Mouse (Mus musculus) T-helper 17 cell (primary cell): ENCODE measurements at regions not wholly inside any gene's neighbourhood (a gene's known extent, or its start where the extent isn't known, plus 50 kb on each side); places are given as distances from the start of the nearest gene placed in this dataset.

ENCODE experiments used
- in situ Hi-C, 2 experiments: fragments of 300-600 bp; cut with MboI, MseI; formaldehyde crosslinking; loops; 1 replicate in 1 of 2; 2 replicates in 1 of 2; pipeline ENCODE4 v1.15.1; 2025; ENCODE audit warnings: high pct_unique_total_duplicates in 2 of 2

DNA sequence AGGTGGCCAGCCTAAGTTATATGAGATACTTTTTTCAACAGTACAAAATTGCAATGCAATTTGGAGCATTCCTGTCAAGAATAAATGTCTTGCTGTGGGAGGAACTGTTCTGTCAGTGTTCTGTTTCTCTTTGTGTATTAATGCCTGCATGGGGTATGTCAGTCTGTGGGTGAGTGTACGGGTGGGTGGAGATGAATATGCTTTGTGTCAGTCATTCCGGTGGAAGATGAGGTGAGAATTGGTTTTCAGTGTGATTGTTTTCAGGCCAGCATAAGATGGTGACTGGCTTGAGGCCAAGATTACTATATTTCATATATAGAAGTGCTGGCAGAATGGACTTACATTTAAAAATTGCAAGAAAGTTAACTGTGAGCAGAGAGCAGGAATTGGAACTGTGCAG is 184.0 kb downstream of the Frk start:
- in situ Hi-C loops, result no loop called here

DNA sequence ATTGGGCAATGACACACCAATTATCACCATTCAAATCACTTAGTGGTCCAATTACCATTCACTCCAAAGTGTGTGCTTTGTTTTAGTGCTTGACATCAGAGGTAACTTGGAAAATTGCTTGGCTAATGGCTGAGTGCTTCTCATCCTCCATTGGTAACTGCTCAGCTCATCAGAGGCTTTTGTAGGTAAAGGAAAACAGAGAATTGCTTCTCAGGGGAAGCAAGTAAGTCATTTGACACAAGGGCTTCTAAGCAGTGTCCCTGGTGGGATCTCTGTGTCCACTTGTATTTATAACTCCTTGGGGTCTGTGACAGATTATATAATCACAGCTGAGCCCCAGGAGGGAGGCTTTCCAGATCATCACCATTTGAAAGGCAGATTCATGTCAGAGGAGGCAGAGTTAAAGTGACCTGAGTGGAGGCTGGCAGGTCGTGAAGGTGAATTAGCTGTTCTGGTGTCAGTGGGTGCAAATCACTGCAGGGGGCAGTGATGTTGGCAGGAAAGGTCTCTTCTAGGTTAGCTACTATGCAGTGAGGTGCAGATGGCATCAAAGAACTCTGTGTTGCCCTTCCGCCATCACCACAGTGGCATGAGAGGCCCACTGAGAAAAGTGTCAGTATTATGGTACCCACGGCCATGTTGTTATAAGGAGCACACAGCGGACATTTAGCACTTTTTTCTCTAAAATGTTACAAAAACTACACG is 184.7 kb downstream of the Frk start:
- in situ Hi-C loops, result no loop called here

DNA sequence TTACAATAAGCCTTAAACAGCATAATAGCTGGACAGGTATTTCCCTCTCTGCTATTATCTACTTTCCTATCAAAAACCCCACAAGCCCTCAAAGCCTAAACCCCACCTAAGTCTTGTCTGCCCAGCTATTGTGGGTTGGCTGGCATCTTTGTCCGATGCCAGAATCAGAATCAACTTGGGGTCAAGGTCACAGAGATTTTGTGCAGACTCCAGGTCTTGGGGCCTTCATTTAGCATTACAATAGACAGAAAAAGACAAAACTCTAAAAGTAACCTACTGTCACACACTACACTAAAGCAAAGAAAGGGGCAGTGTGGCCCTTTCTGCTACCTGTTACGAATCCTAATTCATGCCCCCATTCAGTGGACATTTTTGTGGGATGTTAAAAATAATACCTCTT is 188.6 kb downstream of the Frk start:
- in situ Hi-C loops, result no loop called here

DNA sequence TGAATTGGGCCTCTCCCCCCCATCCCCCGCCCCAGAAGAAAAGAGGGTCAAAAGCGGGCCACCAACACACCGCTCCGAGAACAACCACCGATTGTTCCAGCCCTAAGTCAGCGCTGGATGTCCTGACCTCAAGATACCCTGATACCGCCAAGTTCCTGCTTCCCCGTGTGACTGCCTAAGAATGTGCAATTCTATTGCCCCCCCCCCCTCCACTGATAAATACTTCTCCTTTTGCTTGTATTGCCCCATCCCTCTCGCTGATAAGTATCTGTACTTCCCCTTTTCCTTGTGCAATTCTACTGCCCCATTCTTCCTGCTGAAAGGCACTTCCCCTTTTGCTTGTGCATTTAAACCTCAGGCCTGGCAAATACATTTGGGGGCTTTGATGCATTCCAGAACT is 216.2 kb downstream of the Frk start:
- in situ Hi-C loops, result loop anchor here in 1 of 2 experiments (10.0 kb wide), 1 partner anchor 925 kb away; no protein-coding TSS in a partner anchor

DNA sequence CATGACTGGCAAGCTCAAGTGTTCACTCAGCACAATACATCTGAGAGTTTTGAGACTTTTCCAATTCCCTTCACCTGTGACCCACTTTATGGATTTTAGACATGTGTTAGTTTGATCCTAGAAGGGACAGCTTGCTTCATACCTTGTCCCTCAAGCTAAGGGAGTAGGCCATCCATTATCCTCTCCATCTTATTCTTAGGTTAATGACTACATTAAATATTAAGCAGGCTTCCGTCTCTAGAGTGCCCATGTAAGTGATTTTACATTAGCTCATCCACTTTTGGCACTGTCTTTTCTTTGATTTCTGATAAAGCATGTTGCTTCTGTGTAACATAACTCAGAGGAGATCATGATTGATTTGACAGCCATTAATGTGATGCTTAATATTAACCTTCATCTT is 218.8 kb downstream of the Frk start:
- in situ Hi-C loops, result no loop called here

DNA sequence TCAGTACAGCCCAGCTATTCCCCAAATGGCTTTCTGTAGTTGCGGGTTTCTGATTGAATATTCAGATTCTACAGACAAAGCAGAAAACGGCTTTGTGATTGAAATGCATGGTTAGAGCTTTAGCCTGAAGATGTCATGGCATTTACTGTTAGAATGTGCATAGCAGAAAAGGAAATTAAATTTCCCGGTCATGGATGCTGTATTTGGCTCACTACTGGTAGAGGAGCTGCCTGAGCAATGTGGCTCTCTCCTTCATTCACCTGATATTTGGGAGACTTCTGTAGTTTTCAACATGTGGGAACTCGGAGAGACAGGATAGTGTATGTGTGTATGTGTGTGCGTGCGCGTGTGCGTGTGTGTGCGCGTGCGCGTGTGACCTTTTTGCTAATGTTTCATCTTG is 222.2 kb downstream of the Frk start:
- in situ Hi-C loops, result no loop called here

DNA sequence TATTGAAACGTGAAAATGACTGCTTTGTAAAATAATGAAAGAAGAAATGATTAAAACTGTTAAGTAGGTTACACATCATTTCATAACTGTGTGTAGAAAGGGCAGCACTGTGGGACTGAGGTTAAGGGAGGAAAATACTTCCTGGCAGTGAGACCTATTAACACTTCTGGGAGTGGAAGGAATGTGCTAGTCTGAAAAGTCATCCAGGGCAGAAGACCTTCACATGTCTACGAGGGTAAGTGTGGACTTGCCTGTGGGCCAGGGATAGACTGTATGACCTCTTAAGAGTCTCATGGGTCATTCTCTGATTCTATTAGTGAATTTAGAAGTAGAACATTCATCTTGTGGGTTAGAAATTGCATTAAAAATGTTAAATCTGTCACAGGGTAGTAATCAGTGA is 248.1 kb downstream of the Frk start:
- in situ Hi-C loops, result no loop called here

DNA sequence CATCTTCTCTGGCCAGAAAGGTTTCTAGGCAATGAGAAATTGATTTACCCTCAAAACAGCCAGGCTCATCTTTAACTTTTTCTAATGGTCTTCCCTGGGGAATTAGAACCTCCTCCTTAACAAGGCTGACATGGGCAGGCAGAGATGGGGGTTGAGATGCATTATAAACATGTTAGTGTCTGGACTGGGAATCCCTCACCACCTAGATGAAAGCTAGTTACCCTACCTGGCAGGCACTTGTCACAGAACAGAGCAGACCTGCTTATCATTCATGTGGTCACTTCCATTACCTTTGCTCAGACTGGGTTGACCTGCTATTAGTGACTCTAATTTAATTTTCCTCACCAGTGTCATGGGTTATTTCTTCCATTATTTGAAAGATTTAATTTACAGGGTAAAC is 279.2 kb downstream of the Frk start:
- in situ Hi-C loops, result no loop called here

DNA sequence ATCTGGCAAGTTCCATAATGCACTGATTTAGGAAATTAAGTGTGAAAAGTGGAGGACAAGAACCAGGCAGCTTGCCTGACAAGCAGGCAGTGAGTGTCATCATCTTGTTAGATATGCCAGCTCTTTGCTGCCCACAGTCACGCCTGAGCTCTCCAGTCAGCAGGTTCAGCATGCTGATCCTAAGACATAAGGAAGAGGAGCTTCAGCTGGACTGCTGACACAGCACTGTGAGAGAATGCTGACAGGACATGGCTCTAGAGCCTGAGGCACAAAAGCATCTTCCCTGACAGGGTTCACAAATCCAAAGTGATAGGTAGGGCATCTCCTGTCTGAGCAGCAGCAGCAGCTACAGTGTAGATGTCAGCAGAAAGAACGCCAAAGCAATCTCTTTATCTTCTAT is 308.9 kb downstream of the Frk start:
- in situ Hi-C loops, result loop anchor here in 1 of 2 experiments (10.0 kb wide), 1 partner anchor 803 kb away; no protein-coding TSS in a partner anchor

DNA sequence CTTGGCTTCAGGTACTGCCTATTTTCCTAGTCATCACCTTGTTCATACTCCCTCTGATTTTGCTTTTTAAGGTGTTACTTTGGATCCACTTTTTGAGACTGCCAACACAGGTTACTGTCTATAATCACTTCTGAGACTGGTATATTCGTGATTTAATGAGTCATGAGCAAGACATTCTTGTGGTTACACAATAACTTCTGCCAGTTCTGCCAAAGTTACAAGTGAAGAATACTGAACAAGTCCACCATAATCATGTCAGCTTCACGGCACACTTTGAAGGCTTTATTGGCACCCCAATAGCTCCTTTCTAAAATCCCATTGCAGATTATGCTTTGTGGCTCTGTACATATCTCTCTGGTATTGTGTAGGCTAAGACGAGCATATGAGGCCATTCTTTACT is 327.9 kb downstream of the Frk start:
- in situ Hi-C loops, result no loop called here

DNA sequence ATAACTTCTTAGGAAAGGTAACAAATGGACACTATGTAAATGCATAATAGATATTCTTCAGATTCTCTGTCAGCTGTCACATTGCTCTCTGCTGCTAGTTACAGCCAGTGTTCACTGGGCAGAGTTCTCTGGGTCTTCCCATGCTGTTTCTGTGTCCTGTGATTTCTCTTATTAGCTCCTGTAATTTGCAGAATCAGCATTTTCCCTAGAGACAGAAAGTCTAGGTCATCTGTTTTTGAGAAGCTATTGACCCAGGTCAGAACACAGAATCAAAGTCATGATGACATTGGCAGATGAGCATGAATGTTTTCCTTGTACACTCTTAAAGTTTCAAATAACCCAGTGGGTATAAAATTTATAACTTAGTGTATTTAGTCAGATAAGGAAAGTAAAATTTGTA is 340.9 kb downstream of the Frk start:
- in situ Hi-C loops, result loop anchor here in 1 of 2 experiments (10.0 kb wide), 1 partner anchor 599 kb away; no protein-coding TSS in a partner anchor

DNA sequence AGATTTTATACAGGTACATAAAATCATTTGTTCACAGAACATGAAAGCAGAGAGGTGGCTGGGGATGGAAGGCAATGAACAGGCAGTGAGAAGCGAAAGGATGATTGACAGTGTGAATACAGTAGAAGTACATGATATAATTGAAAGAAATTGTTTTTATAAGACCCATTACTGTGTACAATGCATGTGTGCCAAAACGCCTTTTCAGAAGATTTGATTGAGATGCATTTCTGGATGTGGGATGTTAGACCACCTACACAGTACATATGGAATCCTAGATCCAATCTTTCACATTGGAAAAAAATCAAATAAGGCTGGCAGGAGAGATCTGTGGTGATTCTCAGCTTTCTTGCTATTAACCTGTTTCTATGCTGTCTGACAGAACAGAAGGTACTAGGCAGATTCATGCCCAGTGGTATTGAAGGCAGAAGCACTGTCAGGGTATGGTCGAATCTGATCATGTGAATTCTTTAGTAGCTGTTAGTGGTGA is 358.9 kb downstream of the Frk start:
- in situ Hi-C loops, result no loop called here

DNA sequence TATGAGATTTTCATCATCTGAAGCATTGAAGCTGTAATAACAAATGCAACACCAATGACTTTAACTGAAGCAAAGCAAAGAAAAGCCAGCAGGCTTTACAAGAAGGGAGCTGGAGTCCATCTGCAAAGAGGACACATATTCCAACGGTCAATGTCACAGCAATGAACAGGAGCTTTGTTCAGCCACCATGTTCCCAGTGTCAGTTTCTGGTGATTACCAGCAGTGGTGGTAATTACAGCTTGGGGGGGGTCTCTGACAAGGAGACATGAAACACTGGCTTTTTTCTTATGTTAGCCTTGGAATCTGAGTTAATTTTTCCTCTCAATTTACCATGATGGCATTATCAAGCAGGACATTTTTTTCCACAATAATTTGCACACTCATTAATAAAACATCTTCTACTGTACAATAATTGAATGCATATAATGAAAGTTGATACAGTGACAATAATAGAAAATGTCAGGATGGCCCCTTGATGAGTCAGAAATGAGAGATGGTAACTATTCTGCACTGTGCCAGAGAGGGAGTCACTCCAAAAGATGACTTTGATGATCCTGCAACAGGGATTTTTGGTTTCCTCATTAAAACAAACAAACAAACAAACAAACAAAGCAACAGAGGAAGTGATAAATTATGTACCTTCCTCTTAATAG is 373.4 kb downstream of the Frk start:
- in situ Hi-C loops, result no loop called here

DNA sequence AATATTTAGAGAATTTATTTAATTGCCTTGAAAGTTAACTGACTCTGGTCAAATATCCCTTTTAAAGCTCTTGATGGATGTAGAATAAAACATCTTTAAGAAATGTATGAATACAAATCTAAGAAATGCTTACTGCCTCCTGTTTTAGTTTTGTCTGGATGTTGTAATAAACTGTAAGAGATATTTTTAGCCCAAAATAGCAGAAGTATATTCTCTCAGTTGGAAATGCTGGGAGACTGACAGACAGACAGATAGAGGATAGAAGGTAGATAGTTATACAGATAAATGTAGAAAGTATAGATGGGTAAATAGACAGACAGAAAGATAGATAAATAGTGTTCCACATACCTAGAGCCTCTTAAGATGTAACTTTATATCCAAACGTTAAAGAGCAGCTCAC is 379.5 kb downstream of the Frk start:
- in situ Hi-C loops, result loop anchor here in 1 of 2 experiments (5.0 kb wide), 1 partner anchor 45 kb away; no protein-coding TSS in a partner anchor

DNA sequence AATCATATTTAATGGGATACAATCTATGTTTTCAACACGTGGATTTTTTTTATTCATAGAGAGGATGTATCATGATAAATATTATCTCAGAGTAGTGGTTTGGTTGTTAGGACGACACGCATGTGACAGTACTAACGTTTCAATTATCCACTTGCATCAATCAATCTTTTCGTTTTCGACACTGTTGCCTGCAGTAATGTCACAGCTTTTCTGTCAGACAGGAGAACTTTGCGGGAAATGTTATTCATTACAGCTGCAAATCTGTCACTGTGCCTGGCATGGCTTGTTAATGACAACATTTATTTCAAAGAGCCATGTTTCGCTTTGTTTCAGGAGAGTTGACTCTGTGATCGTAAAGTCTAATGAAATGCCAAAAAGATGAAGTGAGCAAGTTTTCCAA is 388.7 kb downstream of the Frk start:
- in situ Hi-C loops, result no loop called here

DNA sequence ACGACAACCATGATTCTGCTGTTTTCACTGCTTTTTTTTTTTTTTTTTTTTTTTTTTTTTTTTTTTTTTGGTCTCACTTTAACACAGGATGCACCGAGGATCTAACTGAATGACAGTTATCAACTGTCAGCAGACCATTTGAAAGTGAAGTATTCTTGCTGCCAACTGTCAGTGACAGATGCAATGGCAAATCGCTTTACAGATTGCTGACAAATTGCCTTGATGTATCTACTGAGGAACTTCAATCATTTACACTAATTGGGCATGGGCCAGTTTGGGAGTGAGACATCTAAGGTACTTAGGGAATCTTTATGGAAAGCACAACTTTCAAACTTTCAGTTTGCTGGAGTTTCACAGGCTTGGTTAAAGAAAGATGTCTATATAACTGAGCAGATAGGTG is 395.3 kb downstream of the Frk start:
- in situ Hi-C loops, result no loop called here

DNA sequence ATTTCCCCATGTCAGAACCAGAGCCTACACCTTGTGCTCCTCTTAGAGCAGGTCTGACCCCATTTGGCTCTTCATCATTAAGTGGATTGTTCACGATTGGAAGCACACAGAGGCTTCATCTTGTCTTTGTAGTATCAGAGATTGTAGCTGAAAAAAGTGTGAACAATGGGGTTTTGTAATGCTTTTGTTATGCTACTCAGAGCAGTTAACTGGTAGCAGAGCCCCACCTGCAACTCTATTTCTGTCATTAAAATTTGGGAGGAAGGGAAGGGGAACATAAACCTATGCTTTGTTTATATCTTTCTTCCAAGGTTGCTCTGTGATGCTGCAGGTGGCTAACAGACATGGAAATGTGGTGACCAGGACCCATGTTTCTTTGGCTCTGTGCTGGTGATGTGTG is 404.4 kb downstream of the Frk start:
- in situ Hi-C loops, result no loop called here

DNA sequence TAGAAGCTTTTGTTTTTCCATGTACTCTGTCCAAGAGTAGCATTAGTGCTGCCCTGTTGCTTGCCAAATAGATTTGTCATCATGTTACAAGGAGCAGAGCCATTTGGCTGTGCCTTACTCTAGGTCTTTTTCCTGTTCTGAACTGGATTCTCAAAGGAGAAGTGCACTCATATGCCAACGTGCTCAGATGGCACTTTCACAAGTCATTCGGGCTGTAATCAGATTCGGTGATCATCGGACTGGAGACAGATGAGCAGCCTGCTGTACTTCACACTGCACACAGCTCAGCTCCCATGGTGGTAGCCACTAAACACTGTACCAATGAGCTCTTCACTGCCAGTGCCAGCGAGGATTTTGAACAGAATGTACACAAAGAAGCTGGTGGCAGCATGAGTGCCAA is 421.1 kb downstream of the Frk start:
- in situ Hi-C loops, result no loop called here

DNA sequence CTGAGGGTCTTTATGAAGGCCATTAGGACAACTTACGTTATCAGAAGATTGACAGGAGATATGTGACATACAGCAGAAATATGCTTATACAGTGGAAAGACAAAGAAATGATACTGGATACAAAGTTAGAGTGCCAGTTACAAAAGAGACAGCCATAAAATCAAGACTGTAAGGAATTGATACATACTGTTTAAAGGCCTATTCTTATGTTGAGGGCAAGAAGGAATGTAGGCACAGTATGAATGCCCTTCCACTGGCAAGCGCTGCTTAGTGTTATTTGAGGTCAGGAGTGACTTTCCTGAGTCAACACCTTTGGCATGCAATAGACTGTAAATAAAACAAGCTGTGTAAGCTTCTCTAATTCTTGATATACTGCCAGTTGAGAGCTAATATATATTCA is 421.5 kb downstream of the Frk start:
- in situ Hi-C loops, result loop anchor here in 1 of 2 experiments (5.0 kb wide), 1 partner anchor 42 kb away; no protein-coding TSS in a partner anchor

DNA sequence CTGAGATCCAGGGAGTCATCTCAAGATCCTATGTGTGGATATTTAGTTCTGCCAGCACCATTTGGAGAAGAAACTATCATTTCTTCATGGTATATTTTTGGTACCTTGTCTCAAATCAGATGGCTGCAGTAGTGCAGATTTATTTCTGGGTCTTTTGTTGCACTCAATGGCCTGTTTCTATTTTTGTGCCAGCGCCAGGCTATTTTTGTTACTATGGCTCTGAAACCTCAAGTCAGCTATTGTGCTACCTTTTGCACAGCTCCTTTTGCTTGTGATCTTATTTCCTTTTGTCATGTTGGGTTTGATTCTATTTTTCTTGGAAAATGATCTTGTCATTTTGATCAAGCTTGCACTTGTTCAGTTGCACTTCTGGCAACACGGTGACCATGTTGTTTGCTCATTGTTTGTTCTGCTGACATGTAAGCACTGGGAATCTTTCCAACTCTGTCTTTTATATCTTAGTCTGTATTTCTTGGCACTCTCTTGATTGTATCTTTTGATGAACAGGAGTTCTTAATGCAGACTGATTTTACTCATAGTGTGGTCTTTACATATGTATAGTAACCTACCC is 429.0 kb downstream of the Frk start:
- in situ Hi-C loops, result no loop called here
